Mouse (Mus musculus) T-helper 1 cell (primary cell): ENCODE data around the gene Magi3.

ENCODE experiments used
- in situ Hi-C: fragments of 300-600 bp; cut with MboI, MseI; formaldehyde crosslinking; loops from one replicate; pipeline ENCODE4 v1.15.1; 2025; ENCODE audit warnings: high pct_unique_total_duplicates

Gene Magi3

GRCm38 (mm10) chr3:104032747-104033146, 187.4 kb downstream of the Magi3 start:
- in situ Hi-C loops: no loop called here

- in situ Hi-C loops: no loop called here
Measured at GRCm38 (mm10) chr3:104032086-104032485, 188.1 kb downstream of the Magi3 start.

- in situ Hi-C loops: no loop called here
Measured at GRCm38 (mm10) chr3:104026938-104027337, 193.2 kb downstream of the Magi3 start.

GRCm38 (mm10) chr3:104020101-104020500, 200.1 kb downstream of the Magi3 start:
- in situ Hi-C loops: no loop called here

- in situ Hi-C loops: loop anchor here (10.0 kb wide), 1 partner anchor 425 kb away; no protein-coding TSS in a partner anchor
Measured at GRCm38 (mm10) chr3:104019453-104019852, 200.7 kb downstream of the Magi3 start.

- in situ Hi-C loops: loop anchor here (10.0 kb wide), 1 partner anchor 427 kb away; no protein-coding TSS in a partner anchor
Measured at GRCm38 (mm10) chr3:104017931-104018330, 202.2 kb downstream of the Magi3 start.

GRCm38 (mm10) chr3:104011972-104012371, 208.2 kb downstream of the Magi3 start:
- in situ Hi-C loops: loop anchor here (10.0 kb wide), 1 partner anchor 433 kb away; no protein-coding TSS in a partner anchor

- in situ Hi-C loops: loop anchor here (10.0 kb wide), 1 partner anchor 435 kb away; no protein-coding TSS in a partner anchor
Measured at GRCm38 (mm10) chr3:104009924-104010662, 210.1 kb downstream of the Magi3 start.

GRCm38 (mm10) chr3:104007479-104007878, 212.7 kb downstream of the Magi3 start:
- in situ Hi-C loops: no loop called here

GRCm38 (mm10) chr3:104006896-104007466, 213.2 kb downstream of the Magi3 start:
- in situ Hi-C loops: no loop called here

GRCm38 (mm10) chr3:103998724-103999123, 221.4 kb downstream of the Magi3 start:
- in situ Hi-C loops: no loop called here

- in situ Hi-C loops: no loop called here
Measured at GRCm38 (mm10) chr3:103991271-103991670, 228.9 kb downstream of the Magi3 start.

GRCm38 (mm10) chr3:103989352-103989751, 230.8 kb downstream of the Magi3 start:
- in situ Hi-C loops: no loop called here

- in situ Hi-C loops: no loop called here
Measured at GRCm38 (mm10) chr3:103987831-103988432, 232.2 kb downstream of the Magi3 start.

- in situ Hi-C loops: no loop called here
Measured at GRCm38 (mm10) chr3:103985194-103985593, 235.0 kb downstream of the Magi3 start.

GRCm38 (mm10) chr3:103984556-103984955, 235.6 kb downstream of the Magi3 start:
- in situ Hi-C loops: no loop called here

GRCm38 (mm10) chr3:103971157-103971556, 249.0 kb downstream of the Magi3 start:
- in situ Hi-C loops: no loop called here

- in situ Hi-C loops: no loop called here
Measured at GRCm38 (mm10) chr3:103968701-103969100, 251.5 kb downstream of the Magi3 start.

- in situ Hi-C loops: no loop called here
Measured at GRCm38 (mm10) chr3:103967861-103968691, 252.1 kb downstream of the Magi3 start, which contains the start of gene Phtf1. Phtf1 (plus strand) TSS chr3:103968110.

GRCm38 (mm10) chr3:103967231-103967630, 252.9 kb downstream of the Magi3 start:
- in situ Hi-C loops: no loop called here
